Mouse (Mus musculus) liver, embryonic 14.5 days (tissue): ENCODE measurements at regions not wholly inside any gene's neighbourhood (a gene's known extent, or its start where the extent isn't known, plus 50 kb on each side); places are given as distances from the start of the nearest gene placed in this dataset.

ENCODE experiments used
- CTCF ChIP-seq: IDR thresholded peaks from 2 replicates; pipeline ENCODE4 v1.5.1; 2016; ENCODE audit warnings: antibody characterized with exemption, low read depth, control low read depth
- EP300 ChIP-seq: IDR thresholded peaks from 2 replicates; pipeline ENCODE4 v1.6.1; 2016; ENCODE audit warnings: antibody characterized with exemption, low read depth

GRCm38 (mm10) chr10:111558675-111559340 is 52.7 kb downstream of the Phlda1 start:
- TF ChIP-seq CTCF = no peak
- TF ChIP-seq EP300 = no peak
